Mouse (Mus musculus) intestine, postnatal 0 days (tissue): ENCODE data around the gene 6030468B19Rik. TPM values are rescaled to one million over a fixed set of nuclear protein-coding genes. Genes with fewer than 3 reads are reported as not detected.

Source experiments
- ATAC-seq: fragments of 200-750 bp; cut with Nextera tagmentation; 2 replicates; pipeline ENCODE4 v1.8.0; 2017; ENCODE audit warnings: mild to moderate bottlenecking, moderate TSS enrichment, moderate library complexity
- H3K27ac ChIP-seq: fragments of 300-500 bp; sonication (generic); 2 replicates; pipeline ENCODE4 v1.5.1; 2014; ENCODE audit warnings: mild to moderate bottlenecking, low read depth, low read length, moderate library complexity
- H3K27me3 ChIP-seq: fragments of 300-500 bp; sonication (generic); replicated peaks from 2 replicates; pipeline ENCODE4 v1.6.1; 2014; ENCODE audit warnings: low read length, mixed read lengths; ENCODE audit not compliant: control insufficient read depth, insufficient read depth
- H3K36me3 ChIP-seq: fragments of 300-500 bp; sonication (generic); 2 replicates; pipeline ENCODE4 v1.6.1; 2014; ENCODE audit warnings: mild to moderate bottlenecking, moderate library complexity; ENCODE audit not compliant: control insufficient read depth, insufficient read depth
- H3K4me1 ChIP-seq: fragments of 300-500 bp; sonication (generic); replicated peaks from 2 replicates; pipeline ENCODE4 v1.6.1; 2014; ENCODE audit warnings: antibody characterized with exemption, low read length, mixed read lengths; ENCODE audit not compliant: control insufficient read depth, insufficient read depth
- H3K4me2 ChIP-seq: fragments of 300-500 bp; sonication (generic); replicated peaks from 2 replicates; pipeline ENCODE4 v1.6.1; 2014; ENCODE audit warnings: low read depth, mild to moderate bottlenecking, moderate library complexity
- H3K4me3 ChIP-seq: fragments of 300-500 bp; sonication (generic); 2 replicates; pipeline ENCODE4 v1.5.1; 2014; ENCODE audit warnings: low read depth, low read length
- H3K9ac ChIP-seq: fragments of 300-500 bp; sonication (generic); 2 replicates; pipeline ENCODE4 v1.6.1; 2014; ENCODE audit warnings: mild to moderate bottlenecking, low read depth, low read length
- H3K9me3 ChIP-seq: fragments of 300-500 bp; sonication (generic); 2 replicates; pipeline ENCODE4 v1.6.1; 2016; ENCODE audit warnings: mixed run types; ENCODE audit not compliant: control insufficient read depth
- CTCF ChIP-seq: sonication (generic); IDR thresholded peaks from 2 replicates; pipeline ENCODE4 v1.5.1; 2016; ENCODE audit warnings: low read depth, mild to moderate bottlenecking, control low read depth, antibody characterized with exemption, moderate library complexity
- WGBS: fragments of 180-500 bp; shearing (Covaris S2); extraction: QIAGEN DNeasy Blood & Tissue Kit; methylation state at CpG from one replicate; pipeline ENCODE4 v1.1.7; 2014; 5-methylcytosine and 5-hydroxymethylcytosine counted together
- polyA plus RNA-seq: library from polyadenylated mRNA; unstranded; fragments of >200 nt; fragmentation: Nextera tagmentation; extraction: Ambion mirVana; gene quantifications from 2 replicates; pipeline ENCODE4 v1.2.1, GENCODE M21; 2015

6030468B19Rik gene
- polyA plus RNA-seq, 1 experiment from 2014 or later = not detected

- no peak overlapping the region for H3K4me2 ChIP-seq
Observed at GRCm38 (mm10) chr11:117822728-117823241, 25.3 kb downstream of the 6030468B19Rik start.

GRCm38 (mm10) chr11:117823411-117823810, 26.0 kb downstream of the 6030468B19Rik start:
- Histone ChIP-seq H3K4me2 (no peak overlapping the region), H3K4me1 (peaks cover 28% of the 10 kb centered on the region)
- ATAC-seq = no peak

More at GRCm38 (mm10) chr11:117822728-117823241, 25.3 kb downstream of the 6030468B19Rik start:
- 58% methylated on average over 7 of the region's 7 CpGs for WGBS
- TF ChIP-seq CTCF = no peak
- Histone ChIP-seq H3K4me1 (peaks cover 24% of the 10 kb centered on the region), H3K4me3 (no peak overlapping the region), H3K27ac (peak overlapping the region; percentile 57; the same call in 1 of the 2 replicates), H3K9me3 (no peaks in the 10 kb centered on the region), H3K27me3 (no peaks in the 10 kb centered on the region), H3K9ac (no peak overlapping the region), H3K36me3 (peaks cover 32% of the 10 kb centered on the region; the same call in 1 of the 2 replicates)
- ATAC-seq = no peak

DNA sequence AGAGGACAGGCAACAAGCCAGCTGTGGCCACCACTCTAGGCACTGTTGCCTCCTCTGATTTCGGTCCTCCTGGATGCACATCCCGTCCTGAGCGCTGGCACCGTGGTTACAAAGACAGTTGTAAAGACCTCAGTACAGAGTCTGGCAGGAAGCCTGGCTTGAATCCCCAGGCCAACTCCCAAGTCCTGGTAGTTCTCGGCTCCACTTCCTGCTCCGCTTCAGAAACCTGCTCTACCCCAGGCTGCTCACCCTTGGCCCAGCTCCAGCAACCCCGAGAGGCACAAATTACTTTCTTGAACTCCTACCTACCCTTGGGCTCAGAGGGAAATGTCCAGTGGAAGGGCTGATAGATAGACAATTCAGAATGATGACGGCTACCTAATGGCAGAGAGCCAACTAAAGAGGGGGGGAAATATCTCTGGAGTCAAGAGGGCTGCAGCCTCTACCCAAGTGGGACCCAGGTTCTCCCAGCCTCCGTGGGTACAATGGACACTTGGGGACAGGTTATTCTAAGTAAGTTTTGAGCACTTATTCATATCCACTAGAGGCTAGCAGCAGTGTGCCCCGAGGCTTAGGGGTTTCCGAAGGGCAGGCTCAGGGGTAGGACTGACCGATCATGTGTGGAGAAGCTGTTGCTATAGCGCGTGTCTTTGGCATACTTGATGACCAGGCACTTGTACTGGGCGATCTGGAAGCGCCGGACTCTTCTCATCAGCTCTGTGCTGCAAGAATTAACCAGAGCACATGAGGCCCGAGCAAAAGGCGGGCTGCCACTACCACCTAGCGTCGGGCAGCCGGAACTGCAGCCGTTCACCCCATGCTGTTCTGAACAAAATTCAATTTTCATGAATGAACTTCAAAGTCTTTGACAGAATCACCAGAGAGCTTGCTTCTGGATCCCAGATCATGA, 26.9 kb downstream of the 6030468B19Rik start:
- H3K4me1 ChIP-seq = peaks cover 28% of the 10 kb centered on the region
- peak overlapping the region; percentile 89 for H3K4me2 ChIP-seq
- ATAC-seq = peak; percentile 51
- WGBS = 6% methylated on average over 23 of the region's 23 CpGs
- no peaks in the 10 kb centered on the region for H3K9me3 ChIP-seq
- H3K27ac ChIP-seq = peak overlapping the region; percentile 57; the same call in 1 of the 2 replicates
- H3K4me3 ChIP-seq = peak overlapping the region; percentile 50
- peaks cover 24% of the 10 kb centered on the region; the same call in 1 of the 2 replicates for H3K36me3 ChIP-seq
- H3K27me3 ChIP-seq = no peaks in the 10 kb centered on the region
- TF ChIP-seq CTCF = peak; percentile 95
- peak overlapping the region; percentile 24 for H3K9ac ChIP-seq

More at GRCm38 (mm10) chr11:117823411-117823810, 26.0 kb downstream of the 6030468B19Rik start:
- Histone ChIP-seq H3K9me3 (no peaks in the 10 kb centered on the region), H3K27ac (no peak overlapping the region), H3K4me3 (no peak overlapping the region), H3K27me3 (no peaks in the 10 kb centered on the region), H3K9ac (no peak overlapping the region), H3K36me3 (peaks cover 27% of the 10 kb centered on the region; the same call in 1 of the 2 replicates)
- WGBS = 77% methylated on average over 6 of the region's 6 CpGs
- TF ChIP-seq CTCF = no peak

GRCm38 (mm10) chr11:117825333-117826101, 28.1 kb downstream of the 6030468B19Rik start, which contains the start of the genes Afmid and Tk1:
TSS of gene Afmid (plus strand) at chr11:117825924.
TSS of gene Tk1 (minus strand) at chr11:117826092.
- under 1% methylated on average over 34 of the region's 34 CpGs for WGBS
- ATAC-seq = peak; percentile 25
- Histone ChIP-seq H3K9ac (peak within 1 kb of the TSS; percentile 13), H3K4me2 (peak within 1 kb of the TSS; percentile 89), H3K27ac (peak within 1 kb of the TSS; percentile 46; the same call in 1 of the 2 replicates), H3K36me3 (peaks cover 17% of the 10 kb centered on the region; the same call in 1 of the 2 replicates), H3K4me3 (peak within 1 kb of the TSS; percentile 50), H3K4me1 (peaks cover 34% of the 10 kb centered on the region), H3K27me3 (no peaks in the 10 kb centered on the region), H3K9me3 (no peaks in the 10 kb centered on the region)
- no peak for TF ChIP-seq CTCF

- peak overlapping the region; percentile 50 for H3K4me3 ChIP-seq
- no peaks in the 10 kb centered on the region for H3K9me3 ChIP-seq
- ATAC-seq = no peak
- WGBS = 7% methylated on average over 5 of the region's 5 CpGs
- H3K4me1 ChIP-seq = peaks cover 36% of the 10 kb centered on the region
- H3K27ac ChIP-seq = no peak overlapping the region
- H3K27me3 ChIP-seq = no peaks in the 10 kb centered on the region
- H3K36me3 ChIP-seq = peaks cover 15% of the 10 kb centered on the region; the same call in 1 of the 2 replicates
- H3K4me2 ChIP-seq = peak overlapping the region; percentile 89
- TF ChIP-seq CTCF = no peak
- 0 out of 2 replicates have a peak overlapping the region, but pooled peaks have one; percentile 13 for H3K9ac ChIP-seq
Observed at GRCm38 (mm10) chr11:117826164-117826563, 28.7 kb downstream of the 6030468B19Rik start.
